Mouse (Mus musculus) lung, postnatal 14 days (tissue): Measurements from ENCODE around the gene Tmem200b.
A peak's percentile ranks its signal among the peaks of the same experiment; 100 is the strongest.

Experiments used
- DNase-seq: peaks from one replicate; pipeline ENCODE4 v3.0.0; 2021

Tmem200b gene

DNA sequence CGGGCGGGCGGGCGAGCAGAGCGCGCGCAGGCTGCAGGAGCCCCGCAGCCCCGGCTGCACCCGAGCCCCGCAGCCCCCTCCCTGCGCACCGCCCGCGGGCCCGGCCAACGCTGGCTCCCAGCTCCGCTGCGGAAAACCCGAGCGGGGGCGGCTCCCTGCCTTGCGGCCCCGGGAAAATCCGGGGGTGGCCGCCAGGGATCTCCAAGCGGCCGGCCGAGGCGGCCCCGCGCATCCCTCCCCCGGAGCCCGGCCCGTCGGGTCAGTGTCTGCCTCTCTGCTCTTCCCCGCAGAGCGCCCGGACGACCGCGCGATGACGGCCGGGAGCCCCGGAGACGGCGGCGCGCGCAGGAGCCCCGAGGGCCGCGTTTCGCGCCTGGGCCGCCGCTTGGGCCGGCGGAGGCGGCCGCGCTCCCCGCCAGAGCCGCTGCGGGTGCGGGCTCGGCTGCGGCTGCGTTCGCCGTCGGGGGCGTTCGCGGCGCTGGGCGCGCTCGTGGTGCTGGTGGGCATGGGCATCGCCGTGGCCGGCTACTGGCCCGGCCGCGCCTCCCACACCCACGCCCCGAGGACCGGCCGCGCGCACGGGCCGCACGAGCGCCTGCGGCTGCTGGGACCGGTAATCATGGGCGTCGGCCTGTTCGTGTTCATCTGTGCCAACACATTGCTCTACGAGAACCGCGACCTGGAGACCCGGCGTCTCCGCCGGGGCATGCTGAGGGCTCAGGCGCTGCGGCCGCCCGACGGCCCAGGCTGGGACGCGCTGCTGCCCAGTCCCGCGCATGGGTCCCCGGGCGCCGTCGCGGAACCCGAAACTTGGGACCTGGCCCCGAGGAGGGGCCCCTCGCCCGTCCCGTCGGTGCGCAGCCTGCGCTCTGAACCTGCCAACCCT lies at the start of gene Tmem200b:
TSS of gene Tmem200b (plus strand) at position 311 of the 886 bp plus-strand sequence.
- DNase-seq = no peak

GRCm38 (mm10) chr4:131872672-131873292 lies 48.8 kb upstream of the Tmem200b start:
- no peak for DNase-seq

GRCm38 (mm10) chr4:131873293-131874168 lies 48.0 kb upstream of the Tmem200b start, which contains the start of gene Srsf4:
Gene Srsf4 (plus strand): TSS chr4:131873617.
- DNase-seq = peak; percentile 94

GRCm38 (mm10) chr4:131874169-131874536 lies 47.4 kb upstream of the Tmem200b start:
- DNase-seq = no peak

GRCm38 (mm10) chr4:131874567-131874966 lies 47.0 kb upstream of the Tmem200b start:
- DNase-seq = no peak

- DNase-seq = no peak
Measured at GRCm38 (mm10) chr4:131875242-131875641, 46.3 kb upstream of the Tmem200b start.

GRCm38 (mm10) chr4:131876836-131877235 lies 44.7 kb upstream of the Tmem200b start:
- no peak for DNase-seq

DNA sequence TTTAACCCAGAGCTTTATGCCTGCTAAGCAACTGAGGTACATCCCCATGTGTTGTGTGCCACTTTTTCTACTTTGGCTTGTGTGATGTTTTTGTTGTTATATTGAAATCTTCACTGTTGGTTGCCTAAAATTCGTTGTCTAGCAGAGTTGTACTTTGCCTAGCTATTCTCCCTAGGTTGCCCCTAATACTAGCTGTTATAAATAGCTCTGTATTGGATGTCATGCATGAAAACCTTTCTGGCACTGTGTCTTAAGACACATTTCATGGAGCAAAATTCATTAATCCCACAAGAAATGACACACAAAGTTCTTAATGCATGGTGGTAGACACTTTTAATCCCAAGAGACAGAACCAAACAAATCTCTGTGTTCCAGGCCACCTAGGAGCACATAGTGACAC lies 41.9 kb upstream of the Tmem200b start:
- no peak for DNase-seq

DNA sequence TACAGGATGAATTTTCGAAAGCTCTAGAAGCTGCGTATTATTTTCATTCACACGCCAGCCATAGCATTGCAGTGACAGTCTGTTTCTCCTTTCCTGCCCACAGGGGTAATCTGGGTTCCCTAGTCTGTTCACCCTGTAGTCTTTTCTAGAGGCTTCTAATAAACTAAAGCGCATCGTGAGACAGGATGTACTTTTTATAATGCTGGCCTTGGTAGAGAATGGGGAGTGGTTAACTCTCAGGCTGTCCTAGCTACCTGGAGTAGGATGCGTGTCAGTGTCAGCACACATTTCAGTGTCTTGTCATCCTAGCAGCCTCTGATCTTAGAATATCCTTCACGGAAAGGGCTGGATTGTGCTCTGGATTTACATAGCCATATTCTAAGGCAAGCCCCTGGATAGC lies 40.3 kb upstream of the Tmem200b start:
- DNase-seq = no peak

DNA sequence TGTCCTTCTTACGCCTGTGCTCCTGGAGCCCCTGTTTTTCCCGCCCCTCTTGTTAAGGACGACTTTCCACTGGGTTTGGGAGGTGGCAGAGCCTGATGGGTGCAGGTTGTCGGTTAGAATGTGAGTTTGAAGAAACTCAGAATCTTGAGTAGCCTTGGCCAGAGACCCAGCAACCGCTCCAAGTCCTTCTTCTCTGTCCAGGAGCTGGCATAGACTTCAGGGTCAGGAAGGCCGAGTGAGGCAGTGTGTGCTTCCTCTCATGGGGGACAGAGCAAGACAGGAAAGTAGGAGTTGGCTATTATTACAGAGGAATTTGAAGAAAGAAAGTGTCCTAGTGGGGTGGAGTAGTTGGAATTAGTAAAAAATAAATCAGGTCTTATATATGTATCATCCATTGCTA lies 38.0 kb upstream of the Tmem200b start:
- no peak for DNase-seq

DNA sequence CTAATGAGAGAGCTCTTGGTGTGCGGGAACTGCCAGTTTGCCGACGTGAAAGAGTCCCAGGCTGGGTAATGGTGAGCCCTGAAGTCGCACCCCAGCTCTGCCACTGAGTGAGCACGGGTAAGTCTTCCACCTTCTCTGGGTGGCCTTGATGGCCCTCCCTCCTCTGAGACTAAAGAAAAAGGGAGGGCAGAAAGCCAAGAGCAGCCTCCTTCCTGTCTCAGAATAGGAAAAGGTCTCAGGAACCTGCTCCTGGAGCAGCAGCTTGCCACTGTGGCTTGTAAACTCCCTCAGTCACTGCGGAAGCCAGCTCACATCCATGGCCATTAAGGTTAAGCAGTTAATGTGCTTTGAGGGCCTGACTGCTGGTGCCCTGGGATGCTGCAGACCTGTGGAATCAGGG lies 36.2 kb upstream of the Tmem200b start:
- DNase-seq = no peak

GRCm38 (mm10) chr4:131888564-131888963 lies 33.0 kb upstream of the Tmem200b start:
- DNase-seq = no peak

DNA sequence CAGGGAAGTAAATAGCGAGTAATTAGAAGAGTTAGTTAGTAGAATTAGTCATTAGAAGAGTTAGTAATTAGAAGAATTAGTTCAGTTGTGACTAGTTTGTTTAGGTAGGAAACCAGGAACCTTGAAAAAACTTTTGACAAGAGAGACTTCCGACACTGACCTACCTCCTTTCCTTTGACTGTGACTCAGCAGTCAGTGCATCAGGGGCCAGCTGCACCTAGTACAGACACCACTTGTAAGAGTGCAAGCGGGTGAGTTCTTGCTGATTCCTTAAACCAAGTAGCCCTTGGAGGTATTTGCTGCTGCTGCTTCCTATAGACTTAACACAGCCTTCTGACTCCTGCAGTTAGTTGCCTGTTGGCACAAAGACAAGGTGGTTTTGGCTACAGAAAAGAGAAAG lies 30.9 kb upstream of the Tmem200b start:
- DNase-seq = no peak

- no peak for DNase-seq
Measured at GRCm38 (mm10) chr4:131897109-131897508, 24.5 kb upstream of the Tmem200b start.

- no peak for DNase-seq
Measured at GRCm38 (mm10) chr4:131897787-131898186, 23.8 kb upstream of the Tmem200b start.

GRCm38 (mm10) chr4:131898503-131899179 lies 22.9 kb upstream of the Tmem200b start:
- DNase-seq = no peak

DNA sequence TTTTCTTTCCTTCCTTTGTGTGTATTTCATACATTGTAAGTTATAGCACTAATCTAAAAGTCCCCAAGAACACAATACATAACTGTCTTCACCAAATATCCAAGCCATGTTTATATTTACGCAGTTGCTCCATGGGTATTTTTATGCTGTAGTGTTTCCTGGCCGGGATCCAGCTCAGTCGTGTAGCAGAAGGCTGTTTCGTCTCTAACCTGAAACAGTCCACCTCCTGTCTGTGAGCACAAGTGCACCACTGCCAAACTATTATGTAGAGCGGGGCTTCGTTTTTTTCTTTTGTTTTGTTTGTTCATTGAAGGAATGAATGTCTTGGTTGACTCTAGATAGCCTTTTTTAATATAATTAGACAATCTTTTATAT lies 22.4 kb upstream of the Tmem200b start:
- no peak for DNase-seq

DNA sequence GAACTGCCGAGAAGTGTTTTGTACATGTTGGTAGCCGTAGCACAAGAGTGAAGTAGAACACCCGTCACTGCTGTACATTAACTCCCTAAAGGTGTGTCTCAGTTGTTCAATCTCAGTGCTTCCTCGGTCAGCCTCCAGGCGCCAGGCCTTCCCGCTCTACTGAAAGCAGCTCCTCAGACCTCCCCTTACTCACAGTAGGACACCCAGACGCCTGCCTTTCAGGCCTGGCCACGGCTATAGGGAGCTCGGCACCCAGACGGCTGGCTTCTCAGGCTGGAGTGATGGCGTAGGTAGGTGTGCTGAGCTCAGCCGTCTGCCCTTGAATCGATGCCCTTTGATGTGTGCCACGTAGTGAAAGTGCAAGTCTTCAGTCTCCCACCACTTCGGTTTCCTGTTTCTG lies 20.5 kb upstream of the Tmem200b start:
- no peak for DNase-seq

- DNase-seq = peak; percentile 65
Measured at GRCm38 (mm10) chr4:131904478-131904877, 17.1 kb upstream of the Tmem200b start.

DNA sequence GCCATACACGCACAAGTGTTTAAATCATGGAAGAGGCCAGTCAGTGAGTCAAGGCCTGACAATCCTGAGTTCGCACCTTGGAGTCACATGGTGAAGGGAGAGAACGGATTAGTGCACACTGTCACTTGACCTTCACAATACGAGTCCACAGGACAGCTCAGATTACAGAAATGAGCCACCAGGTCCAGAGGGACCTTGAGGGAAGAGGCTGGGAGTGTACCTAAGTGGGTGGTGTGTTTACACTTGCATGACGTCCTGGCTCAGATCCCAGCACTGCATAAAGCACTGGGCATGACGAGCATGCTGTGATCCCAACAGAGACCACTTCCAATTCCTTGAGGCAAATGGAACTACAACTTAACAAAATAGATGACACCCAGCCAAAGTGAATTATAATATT lies 15.1 kb upstream of the Tmem200b start:
- no peak for DNase-seq

- DNase-seq = no peak
Measured at GRCm38 (mm10) chr4:131907912-131908311, 13.7 kb upstream of the Tmem200b start.

DNA sequence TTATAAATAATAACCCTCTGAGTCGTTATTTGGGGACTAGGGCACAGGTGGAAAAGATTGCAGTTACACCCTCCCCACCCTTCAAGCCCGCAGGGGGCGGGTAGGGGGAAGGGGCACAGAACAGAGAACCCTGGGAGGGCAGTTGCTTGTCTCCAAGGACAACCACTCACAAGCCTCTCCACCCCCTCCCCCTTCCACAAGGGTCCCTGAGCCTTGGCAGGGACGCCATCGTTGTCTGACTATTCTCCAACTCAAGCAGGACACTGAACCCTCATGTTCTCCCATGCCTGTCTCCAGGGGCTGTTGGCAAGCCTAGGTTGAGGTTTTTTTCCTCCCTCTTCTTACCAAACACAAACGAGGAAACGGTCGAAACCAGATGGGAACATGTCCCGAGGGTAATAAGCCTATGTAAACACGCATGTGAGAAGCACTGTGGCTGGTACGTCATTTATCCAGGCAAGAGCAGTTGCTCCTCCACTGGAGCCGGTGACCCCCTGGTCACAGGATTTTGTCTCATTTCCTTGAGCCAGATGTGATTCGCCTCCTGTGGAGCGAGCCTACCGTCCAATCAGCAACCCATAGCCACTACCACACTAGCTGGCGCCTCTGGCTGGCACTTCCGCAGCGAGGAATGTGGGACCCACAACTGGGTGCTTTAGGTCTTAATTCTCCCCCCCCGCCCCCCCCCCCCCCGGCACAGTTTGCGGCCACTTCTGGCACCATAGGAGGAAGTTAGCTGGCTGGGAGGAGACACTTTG lies 11.2 kb upstream of the Tmem200b start:
- no peak for DNase-seq
